Mouse (Mus musculus): Measurements from ENCODE around the gene Lrrn1. TPM values are rescaled to one million over a fixed set of nuclear protein-coding genes. Genes with fewer than 3 reads are reported as not detected.
A peak's percentile ranks its signal among the peaks of the same experiment; 100 is the strongest.

Lrrn1 gene
- polyA plus RNA-seq (2012; rRNA removed), result 0.23 and 0.91 TPM in 2 replicates

- Histone ChIP-seq H3K4me1 (ENCODE audit: control insufficient read depth, insufficient read depth, insufficient read length, low read length) (peaks cover 7% of the 10 kb centered on the region; the same call in 1 of the 2 replicates), H3K27ac (ENCODE audit: insufficient read depth, low read depth, low read length) (no peak within 1 kb of the TSS), H3K36me3 (ENCODE audit: control insufficient read depth, insufficient read depth, low read length) (no peaks in the 10 kb centered on the region), H3K4me3 (ENCODE audit: low read depth, low read length) (peak within 1 kb of the TSS; percentile 59), H3K27me3 (ENCODE audit: control insufficient read depth, insufficient read depth, low read length) (peaks cover 19% of the 10 kb centered on the region)
- WGBS, result 7% methylated on average over 42 of the region's 43 CpGs
- TF ChIP-seq CTCF (IDR thresholded peaks at IDR 0.05; ENCODE audit: extremely low read depth, insufficient read length, insufficient replicate concordance, low read depth, low read length), result no peak
- no peak for TF ChIP-seq POLR2A (IDR thresholded peaks at IDR 0.05; ENCODE audit: low read depth, low read length)
Observed at GRCm38 (mm10) chr6:107528877-107529864, at the start of gene Lrrn1. Gene Lrrn1, plus strand, starts transcription at chr6:107529768.

- WGBS, result 6% methylated on average over 1 of the region's 1 CpGs
- Histone ChIP-seq H3K4me1 (ENCODE audit: control insufficient read depth, insufficient read depth, insufficient read length, low read length) (no peaks in the 10 kb centered on the region), H3K27ac (ENCODE audit: insufficient read depth, low read depth, low read length) (no peak overlapping the region), H3K36me3 (ENCODE audit: control insufficient read depth, insufficient read depth, low read length) (no peaks in the 10 kb centered on the region), H3K27me3 (ENCODE audit: control insufficient read depth, insufficient read depth, low read length) (no peaks in the 10 kb centered on the region), H3K4me3 (ENCODE audit: low read depth, low read length) (no peak overlapping the region)
- TF ChIP-seq POLR2A (IDR thresholded peaks at IDR 0.05; ENCODE audit: low read depth, low read length) (no peak), CTCF (IDR thresholded peaks at IDR 0.05; ENCODE audit: extremely low read depth, insufficient read length, insufficient replicate concordance, low read depth, low read length) (no peak)
Observed at GRCm38 (mm10) chr6:107494491-107494890, 35.1 kb upstream of the Lrrn1 start.

DNA sequence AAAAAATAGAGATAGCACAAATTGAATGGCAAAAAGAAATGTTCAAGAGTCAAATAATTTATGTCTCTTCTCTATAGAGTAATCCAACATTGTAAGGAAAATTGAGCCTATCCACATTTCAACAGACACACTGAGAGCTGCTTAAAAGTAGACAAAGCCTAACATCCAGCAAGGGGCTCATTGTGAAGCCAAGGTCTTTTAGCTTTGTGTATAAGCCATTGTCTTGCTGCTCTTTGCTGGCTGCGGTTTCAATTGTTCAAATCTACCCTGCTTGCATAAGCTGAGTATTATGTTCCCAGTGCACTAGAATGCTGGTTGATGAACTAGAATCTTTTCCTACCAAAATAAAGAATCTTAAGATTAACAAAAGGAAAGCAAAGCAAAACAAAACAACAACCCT, 33.7 kb upstream of the Lrrn1 start:
- TF ChIP-seq CTCF (IDR thresholded peaks at IDR 0.05; ENCODE audit: extremely low read depth, insufficient read length, insufficient replicate concordance, low read depth, low read length) (no peak), POLR2A (IDR thresholded peaks at IDR 0.05; ENCODE audit: low read depth, low read length) (no peak)
- Histone ChIP-seq H3K36me3 (ENCODE audit: control insufficient read depth, insufficient read depth, low read length) (no peaks in the 10 kb centered on the region), H3K27me3 (ENCODE audit: control insufficient read depth, insufficient read depth, low read length) (no peaks in the 10 kb centered on the region), H3K4me1 (ENCODE audit: control insufficient read depth, insufficient read depth, insufficient read length, low read length) (no peaks in the 10 kb centered on the region), H3K27ac (ENCODE audit: insufficient read depth, low read depth, low read length) (no peak overlapping the region), H3K4me3 (ENCODE audit: low read depth, low read length) (no peak overlapping the region)
- whole genome bisulfite sequencing, result 92% methylated on average over 1 of the region's 1 CpGs

DNA sequence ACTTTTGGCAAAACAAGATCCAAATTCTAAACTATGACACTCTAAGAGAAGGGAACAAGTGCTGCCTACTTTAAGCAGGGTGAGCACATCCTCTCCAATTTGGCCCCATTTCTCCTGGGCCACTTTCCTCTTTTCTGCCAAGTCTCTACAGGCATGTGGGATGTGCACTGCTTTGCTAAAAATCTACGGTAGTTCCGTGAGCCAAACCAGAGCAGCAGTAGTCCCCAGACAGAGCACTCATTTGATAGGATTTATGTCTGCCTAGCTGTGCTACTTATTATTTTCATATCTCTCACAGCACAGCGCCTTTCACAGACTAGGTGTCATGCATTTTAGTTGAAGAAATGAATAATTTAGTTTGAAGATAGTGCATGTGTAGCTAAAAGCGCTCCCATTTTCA, 15.9 kb upstream of the Lrrn1 start:
- Histone ChIP-seq H3K4me3 (ENCODE audit: low read depth, low read length) (no peak overlapping the region), H3K36me3 (ENCODE audit: control insufficient read depth, insufficient read depth, low read length) (no peaks in the 10 kb centered on the region), H3K27me3 (ENCODE audit: control insufficient read depth, insufficient read depth, low read length) (no peaks in the 10 kb centered on the region), H3K27ac (ENCODE audit: insufficient read depth, low read depth, low read length) (no peak overlapping the region), H3K4me1 (ENCODE audit: control insufficient read depth, insufficient read depth, insufficient read length, low read length) (no peaks in the 10 kb centered on the region)
- no peak for TF ChIP-seq POLR2A (IDR thresholded peaks at IDR 0.05; ENCODE audit: low read depth, low read length)
- TF ChIP-seq CTCF (IDR thresholded peaks at IDR 0.05; ENCODE audit: extremely low read depth, insufficient read length, insufficient replicate concordance, low read depth, low read length), result no peak
- 79% methylated on average over 4 of the region's 4 CpGs for WGBS

DNA sequence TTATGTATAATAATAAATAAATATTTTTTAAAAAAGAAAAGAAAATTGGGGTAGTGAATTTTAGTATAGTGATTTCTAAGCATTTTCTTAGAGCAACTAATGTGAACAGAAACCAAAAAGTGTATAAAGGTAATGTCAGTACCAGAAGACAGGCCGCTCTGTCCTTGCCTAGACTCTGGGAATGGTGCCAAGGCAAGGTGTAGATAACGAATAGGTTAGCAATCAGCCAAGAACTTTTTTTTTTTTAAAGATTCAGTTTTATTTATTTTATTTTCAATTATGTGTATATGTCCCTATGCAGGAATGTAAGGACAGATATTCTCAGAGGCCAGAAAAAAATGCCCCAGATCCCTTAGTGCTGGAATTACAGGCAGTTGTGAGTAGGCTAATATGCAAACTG, 5.6 kb upstream of the Lrrn1 start:
- no peak overlapping the region for H3K4me3 ChIP-seq (ENCODE audit: low read depth, low read length)
- no peak for TF ChIP-seq CTCF (IDR thresholded peaks at IDR 0.05; ENCODE audit: extremely low read depth, insufficient read length, insufficient replicate concordance, low read depth, low read length)
- TF ChIP-seq POLR2A (IDR thresholded peaks at IDR 0.05; ENCODE audit: low read depth, low read length), result no peak
- 29% methylated on average over 2 of the region's 2 CpGs for WGBS
- no peaks in the 10 kb centered on the region for H3K36me3 ChIP-seq (ENCODE audit: control insufficient read depth, insufficient read depth, low read length)
- no peaks in the 10 kb centered on the region for H3K4me1 ChIP-seq (ENCODE audit: control insufficient read depth, insufficient read depth, insufficient read length, low read length)
- no peak overlapping the region for H3K27ac ChIP-seq (ENCODE audit: insufficient read depth, low read depth, low read length)
- no peaks in the 10 kb centered on the region for H3K27me3 ChIP-seq (ENCODE audit: control insufficient read depth, insufficient read depth, low read length)

DNA sequence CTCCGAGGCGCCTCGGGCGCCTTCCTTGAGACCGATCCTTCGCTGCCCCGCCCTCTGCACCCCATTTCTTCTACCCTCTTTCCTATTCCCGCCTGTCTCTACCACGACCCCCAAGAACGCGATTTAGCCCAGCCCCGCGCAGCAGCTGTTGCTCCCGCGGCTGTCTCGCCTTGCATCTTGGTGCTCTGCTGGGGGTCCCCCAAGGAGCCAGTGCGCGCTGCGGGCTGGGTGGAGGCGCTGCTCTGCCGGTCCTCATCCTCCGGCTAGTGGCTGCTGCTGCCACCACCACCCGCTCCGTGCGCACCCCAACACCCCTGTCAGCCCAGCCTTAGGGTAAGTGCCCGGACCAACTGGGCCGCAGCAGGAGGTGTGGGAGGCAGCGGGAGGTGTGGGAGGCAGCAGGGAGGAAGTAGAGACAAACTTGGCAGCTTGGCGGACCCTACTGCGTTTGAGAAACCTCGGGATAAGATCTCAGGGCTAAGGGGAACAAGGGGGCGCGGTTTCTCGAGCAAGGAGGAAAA, 403 bp downstream of the Lrrn1 start:
- peak overlapping the region; percentile 59 for H3K4me3 ChIP-seq (ENCODE audit: low read depth, low read length)
- H3K4me1 ChIP-seq (ENCODE audit: control insufficient read depth, insufficient read depth, insufficient read length, low read length), result peaks cover 7% of the 10 kb centered on the region; the same call in 1 of the 2 replicates
- peaks cover 19% of the 10 kb centered on the region for H3K27me3 ChIP-seq (ENCODE audit: control insufficient read depth, insufficient read depth, low read length)
- no peak overlapping the region for H3K27ac ChIP-seq (ENCODE audit: insufficient read depth, low read depth, low read length)
- 2% methylated on average over 34 of the region's 34 CpGs for WGBS
- TF ChIP-seq POLR2A (IDR thresholded peaks at IDR 0.05; ENCODE audit: low read depth, low read length) (no peak), CTCF (IDR thresholded peaks at IDR 0.05; ENCODE audit: extremely low read depth, insufficient read length, insufficient replicate concordance, low read depth, low read length) (no peak)
- H3K36me3 ChIP-seq (ENCODE audit: control insufficient read depth, insufficient read depth, low read length), result no peaks in the 10 kb centered on the region

All from small intestine, adult 2 months (tissue).